Mouse (Mus musculus) gastrocnemius, adult 2 months (tissue): ENCODE measurements around the gene Xpnpep3. TPM values are rescaled to one million over a fixed set of nuclear protein-coding genes. Genes with fewer than 3 reads are reported as not detected.
"Not testable (repeated sequence)": the region's sequence is repeated elsewhere in the genome, so short reads cannot be mapped to it uniquely, and the experiment has no call there.

Experiments
- DNase-seq: peaks from one replicate; pipeline ENCODE4 v3.0.0; 2022
- H3K27ac ChIP-seq: fragments of 200-600 bp; 2 replicates; pipeline ENCODE4 v1.8.1; 2022; ENCODE audit warnings: mild to moderate bottlenecking
- H3K4me3 ChIP-seq: fragments of 200-600 bp; 2 replicates; pipeline ENCODE4 v1.8.1; 2022; ENCODE audit warnings: mild to moderate bottlenecking, moderate library complexity
- CTCF ChIP-seq: fragments of 200-600 bp; IDR thresholded peaks from 2 replicates; pipeline ENCODE4 v1.8.1; 2022; ENCODE audit warnings: antibody characterized with exemption, mild to moderate bottlenecking, moderate library complexity
- intact Hi-C: fragments of 180-260 bp; cut with DNase I; formaldehyde crosslinking; loops from one replicate; pipeline ENCODE4 v1.15.1; 2025
- total RNA-seq, 2 experiments: library from RNA; stranded (reverse); gene quantifications; 2 replicates each; pipeline ENCODE4 v1.2.3; 2021

Xpnpep3 gene
- total RNA-seq, 2 experiments from 2014 or later: 4.8 to 7.4 TPM

- no peak overlapping the region for H3K27ac ChIP-seq
- intact Hi-C loops: no loop called here
- TF ChIP-seq CTCF: no peak
- DNase-seq: no peak
- H3K4me3 ChIP-seq: no peak overlapping the region
Measured at GRCm38 (mm10) chr15:81365246-81365645, 34.7 kb upstream of the Xpnpep3 start.

- intact Hi-C loops: no loop called here
- H3K27ac ChIP-seq: no peak overlapping the region
- no peak for TF ChIP-seq CTCF
- no peak for DNase-seq
- H3K4me3 ChIP-seq: no peak overlapping the region
Measured at GRCm38 (mm10) chr15:81366241-81366640, 33.7 kb upstream of the Xpnpep3 start.

GRCm38 (mm10) chr15:81368601-81369000, 31.3 kb upstream of the Xpnpep3 start:
- no peak for TF ChIP-seq CTCF
- no peak overlapping the region for H3K4me3 ChIP-seq
- DNase-seq: no peak
- intact Hi-C loops: no loop called here
- no peak overlapping the region for H3K27ac ChIP-seq

GRCm38 (mm10) chr15:81370356-81370755, 29.6 kb upstream of the Xpnpep3 start:
- TF ChIP-seq CTCF: no peak
- no peak for DNase-seq
- Histone ChIP-seq H3K4me3 (no peak overlapping the region), H3K27ac (no peak overlapping the region)
- intact Hi-C loops: no loop called here

GRCm38 (mm10) chr15:81374621-81375020, 25.3 kb upstream of the Xpnpep3 start:
- no peak for TF ChIP-seq CTCF
- Histone ChIP-seq H3K27ac (no peak overlapping the region), H3K4me3 (no peak overlapping the region)
- intact Hi-C loops: no loop called here
- DNase-seq: no peak

GRCm38 (mm10) chr15:81378845-81379244, 21.1 kb upstream of the Xpnpep3 start:
- no peak overlapping the region for H3K4me3 ChIP-seq
- H3K27ac ChIP-seq: no peak overlapping the region
- TF ChIP-seq CTCF: no peak
- intact Hi-C loops: no loop called here
- DNase-seq: no peak

GRCm38 (mm10) chr15:81386327-81386726, 13.6 kb upstream of the Xpnpep3 start:
- no peak overlapping the region for H3K4me3 ChIP-seq
- peak; percentile 36 for TF ChIP-seq CTCF
- intact Hi-C loops: no loop called here
- no peak overlapping the region for H3K27ac ChIP-seq
- no peak for DNase-seq

- intact Hi-C loops: no loop called here
- Histone ChIP-seq H3K27ac (no peak overlapping the region), H3K4me3 (no peak overlapping the region)
- TF ChIP-seq CTCF: no peak
- peak; percentile 20 for DNase-seq
Measured at GRCm38 (mm10) chr15:81392997-81393396, 6.9 kb upstream of the Xpnpep3 start.

GRCm38 (mm10) chr15:81394211-81394915, 5.6 kb upstream of the Xpnpep3 start:
- no peak for TF ChIP-seq CTCF
- Histone ChIP-seq H3K27ac (peak overlapping the region; percentile 63), H3K4me3 (no peak overlapping the region)
- no peak for DNase-seq
- intact Hi-C loops: no loop called here

GRCm38 (mm10) chr15:81398189-81398588, 1.7 kb upstream of the Xpnpep3 start:
- TF ChIP-seq CTCF: no peak
- intact Hi-C loops: loop anchor here (5.0 kb wide), 2 partner anchors 36 to 189 kb away; partner anchors contain the start of genes Ep300 and Slc25a17
- DNase-seq: no peak
- peak overlapping the region; percentile 88 for H3K4me3 ChIP-seq
- H3K27ac ChIP-seq: peak overlapping the region; percentile 97

GRCm38 (mm10) chr15:81399297-81399637, 671 bp upstream of the Xpnpep3 start:
- no peak for TF ChIP-seq CTCF
- Histone ChIP-seq H3K4me3 (peak overlapping the region; percentile 88), H3K27ac (peak overlapping the region; percentile 97)
- intact Hi-C loops: loop anchor here (5.0 kb wide), 2 partner anchors 37 to 188 kb away; partner anchors contain the start of genes Ep300 and Slc25a17
- DNase-seq: no peak

- no peak for TF ChIP-seq CTCF
- intact Hi-C loops: no loop called here
- no peak for DNase-seq
- H3K27ac ChIP-seq: no peak overlapping the region
- no peak overlapping the region for H3K4me3 ChIP-seq
Measured at GRCm38 (mm10) chr15:81405008-81405407, 5.1 kb downstream of the Xpnpep3 start.

- no peak within 1 kb of the TSS for H3K4me3 ChIP-seq
- H3K27ac ChIP-seq: no peak within 1 kb of the TSS
- no peak for TF ChIP-seq CTCF
- intact Hi-C loops: no loop called here
- DNase-seq: no peak
Measured at GRCm38 (mm10) chr15:81408199-81408598, 8.3 kb downstream of the Xpnpep3 start, which contains the start of gene Dnajb7. Dnajb7 (minus strand) TSS chr15:81408299.

- DNase-seq: peak; percentile 86
- peak overlapping the region; percentile 56 for H3K4me3 ChIP-seq
- intact Hi-C loops: not testable (repeated sequence)
- peak overlapping the region; percentile 61; the same call in 1 of the 2 replicates for H3K27ac ChIP-seq
Measured at GRCm38 (mm10) chr15:81416763-81417310, 16.9 kb downstream of the Xpnpep3 start.
